Mouse (Mus musculus): ENCODE measurements around the gene Rpl38.

- TF ChIP-seq CTCF (IDR thresholded peaks at IDR 0.05; ENCODE audit: borderline replicate concordance, extremely low read depth, insufficient read depth, insufficient read length) (no peak), POLR2A (IDR thresholded peaks at IDR 0.05; ENCODE audit: borderline replicate concordance, extremely low read depth, insufficient read depth, insufficient read length, poor library complexity, severe bottlenecking) (no peak)
Measured at GRCm38 (mm10) chr11:114690192-114690591, 21.9 kb downstream of the Rpl38 start.

Data from brain, embryonic 14.5 days (tissue).